Mouse (Mus musculus) T-cell, adult 66 days (primary cell): ENCODE results near the gene Lrig1. TPM values are rescaled to one million over a fixed set of nuclear protein-coding genes. Genes with fewer than 3 reads are reported as not detected.

Experiments used
- total RNA-seq, 2 experiments: library from RNA; stranded (reverse); gene quantifications; 3 replicates in 1 of 2; 4 replicates in 1 of 2; pipeline ENCODE4 v1.2.4; 2023

Gene Lrig1
- 10 to 100 TPM; 32.5 to 39.6 TPM for total RNA-seq

DNA sequence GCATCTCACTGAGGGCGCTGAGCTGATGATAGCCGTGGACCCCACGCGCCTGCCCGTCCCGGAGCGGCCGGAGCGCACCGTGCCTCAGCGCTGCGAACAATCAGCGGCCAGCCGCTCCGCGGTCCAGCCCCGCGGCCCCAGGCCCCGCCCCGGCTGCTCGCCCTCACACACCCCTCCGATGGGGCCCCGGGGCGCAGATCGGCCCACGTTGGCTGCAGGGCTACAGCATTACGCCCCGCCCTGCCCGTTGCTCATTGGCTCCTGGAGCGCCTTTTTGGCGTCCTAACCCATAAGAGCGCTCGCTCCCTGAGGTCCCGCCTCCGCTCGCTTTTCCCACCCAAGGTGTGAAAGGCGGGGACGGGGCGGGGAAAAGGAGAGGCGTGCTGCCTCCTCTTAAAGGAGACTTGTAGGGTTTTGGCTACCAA lies at the start of gene Lrig1:
Gene Lrig1, minus strand, starts transcription at position 92 of the 425 bp plus-strand sequence.

Other genes starting within 250 kb of the Lrig1 start
- gene Slc25a26, start 199.8 kb downstream of the Lrig1 start, total RNA-seq = 10 to 100 TPM; 26.4 to 33.9 TPM